Mouse (Mus musculus) MEL (cell line): ENCODE data around the gene Rarb. TPM values are rescaled to one million over a fixed set of nuclear protein-coding genes. Genes with fewer than 3 reads are reported as not detected.

Source experiments
- CHD1 ChIP-seq: IDR thresholded peaks from 2 replicates; pipeline ENCODE4 v1.6.1; 2012; ENCODE audit warnings: low read depth, mild to moderate bottlenecking, inconsistent platforms, low read length, improper control_type of control experiment
- CHD2 ChIP-seq: IDR thresholded peaks from 2 replicates; pipeline ENCODE4 v1.6.1; 2011; ENCODE audit warnings: low read length, improper control_type of control experiment
- CTCF ChIP-seq, 3 experiments: IDR thresholded peaks in 2 of 3; conservative IDR thresholded peaks in 1 of 3; 2 replicates each; pipeline ENCODE4 v1.5.1; 2011 to 2012; ENCODE audit warnings: low read length in 3 of 3, low read depth in 2 of 3, mild to moderate bottlenecking in 2 of 3, improper control_type of control experiment in 1 of 3, inconsistent platforms in 1 of 3, mixed read lengths in 1 of 3, moderate library complexity in 1 of 3; ENCODE audit not compliant: control insufficient read depth in 1 of 3, insufficient read depth in 1 of 3, poor library complexity in 1 of 3, severe bottlenecking in 1 of 3
- E2F4 ChIP-seq: IDR thresholded peaks from 2 replicates; pipeline ENCODE4 v1.6.1; 2011; ENCODE audit warnings: low read depth, low read length, improper control_type of control experiment, borderline replicate concordance
- ELF1 ChIP-seq: IDR thresholded peaks from 2 replicates; pipeline ENCODE4 v1.6.1; 2014; ENCODE audit warnings: low read depth, mild to moderate bottlenecking, inconsistent platforms, low read length, improper control_type of control experiment, moderate library complexity
- ETS1 ChIP-seq: IDR thresholded peaks from 2 replicates; pipeline ENCODE4 v1.6.1; 2012; ENCODE audit warnings: low read depth, mild to moderate bottlenecking, inconsistent platforms, low read length, improper control_type of control experiment, moderate library complexity
- GABPA ChIP-seq: IDR thresholded peaks from 2 replicates; pipeline ENCODE4 v1.6.1; 2012; ENCODE audit warnings: low read depth, mild to moderate bottlenecking, inconsistent platforms, low read length, improper control_type of control experiment, moderate library complexity
- GATA1 ChIP-seq: IDR thresholded peaks from 2 replicates; pipeline ENCODE4 v1.6.1; 2011; ENCODE audit warnings: low read depth, low read length, improper control_type of control experiment
- JUND ChIP-seq: IDR thresholded peaks from 2 replicates; pipeline ENCODE4 v1.6.1; 2011; ENCODE audit warnings: low read depth, mild to moderate bottlenecking, improper control_type of control experiment, low read length
- KAT2A ChIP-seq: conservative IDR thresholded peaks from 2 replicates; pipeline ENCODE4 v1.6.1; 2012; ENCODE audit warnings: low read depth, low read length, improper control_type of control experiment, inconsistent platforms
- MAX ChIP-seq: IDR thresholded peaks from 2 replicates; pipeline ENCODE4 v1.6.1; 2011; ENCODE audit warnings: low read length, improper control_type of control experiment
- NELFE ChIP-seq: IDR thresholded peaks from 2 replicates; pipeline ENCODE4 v1.6.1; 2011; ENCODE audit warnings: low read depth, low read length, improper control_type of control experiment
- POLR2AphosphoS5 ChIP-seq: IDR thresholded peaks from 2 replicates; pipeline ENCODE4 v1.6.1; 2012; ENCODE audit warnings: low read depth, borderline replicate concordance, mild to moderate bottlenecking, inconsistent platforms, low read length, moderate library complexity, mixed read lengths
- RAD21 ChIP-seq: IDR thresholded peaks from 2 replicates; pipeline ENCODE4 v1.6.1; 2011; ENCODE audit warnings: mild to moderate bottlenecking, low read depth, low read length, improper control_type of control experiment
- RCOR1 ChIP-seq: IDR thresholded peaks from 2 replicates; pipeline ENCODE4 v1.6.1; 2012; ENCODE audit warnings: low read depth, mild to moderate bottlenecking, inconsistent platforms, low read length, improper control_type of control experiment
- SIN3A ChIP-seq: IDR thresholded peaks from 2 replicates; pipeline ENCODE4 v1.6.1; 2012; ENCODE audit warnings: low read length, improper control_type of control experiment, inconsistent platforms
- TAL1 ChIP-seq: IDR thresholded peaks from 2 replicates; pipeline ENCODE4 v1.6.1; 2012; ENCODE audit warnings: mild to moderate bottlenecking, inconsistent platforms, low read length, moderate library complexity, mixed read lengths
- TBP ChIP-seq: IDR thresholded peaks from 2 replicates; pipeline ENCODE4 v1.8.0; 2011; ENCODE audit warnings: low read depth, low read length, improper control_type of control experiment
- TCF12 ChIP-seq: IDR thresholded peaks from 2 replicates; pipeline ENCODE4 v1.6.1; 2014; ENCODE audit warnings: low read depth, mild to moderate bottlenecking, inconsistent platforms, low read length, improper control_type of control experiment, moderate library complexity
- ZC3H11A ChIP-seq: IDR thresholded peaks from 2 replicates; pipeline ENCODE4 v1.6.1; 2012; ENCODE audit warnings: low read depth, mild to moderate bottlenecking, inconsistent platforms, low read length, improper control_type of control experiment
- ZNF384 ChIP-seq: IDR thresholded peaks from 2 replicates; pipeline ENCODE4 v1.6.1; 2012; ENCODE audit warnings: low read depth, mild to moderate bottlenecking, inconsistent platforms, low read length, improper control_type of control experiment
- polyA plus RNA-seq, 2 experiments: library from polyadenylated mRNA; stranded (reverse) in 1 of 2; unstranded in 1 of 2; fragments of >175 nt in 1 of 2; fragments of >200 nt in 1 of 2; gene quantifications; 2 replicates each; pipeline versions ENCODE4 v1.2.1 to v1.2.4; 2012; ENCODE audit warnings: low replicate concordance in 2 of 2, low read depth in 1 of 2; ENCODE audit not compliant: insufficient read length in 2 of 2, insufficient read depth in 1 of 2, missing spikeins in 1 of 2
- total RNA-seq: library from RNA; depleted of rRNA; stranded (reverse); fragments of 300-350 nt; gene quantifications from 2 replicates; pipeline ENCODE4 v1.2.3, GENCODE M21; 2012

The Rarb gene
- total and polyA plus RNA-seq, 3 experiments = not detected

GRCm38 (mm10) chr14:16384783-16385182 is 434.2 kb downstream of the Rarb start (continued):
- TF ChIP-seq TCF12 (peak; percentile 94), ETS1 (peak; percentile 83), CHD1 (no peak), RAD21 (no peak), MAX (no peak), NELFE (no peak), GABPA (no peak), POLR2AphosphoS5 (no peak), ZNF384 (peak; percentile 61), GATA1 (peak; percentile 96), SIN3A (peak; percentile 64), CTCF (IDR thresholded peaks at IDR 0.05 in 2 of 3, conservative IDR thresholded peaks at IDR 0.05 in 1 of 3; ENCODE audit: control insufficient read depth in 1 of 3, insufficient read depth in 1 of 3, low read depth in 2 of 3, low read length in 3 of 3, poor library complexity in 1 of 3, severe bottlenecking in 1 of 3) (no peak), ELF1 (no peak), TBP (no peak), TAL1 (peak; percentile 62), E2F4 (no peak), KAT2A (no peak), ZC3H11A (no peak), RCOR1 (peak; percentile 76), CHD2 (no peak), JUND (no peak)
